Mouse (Mus musculus) urinary bladder, adult 2 months (tissue): ENCODE data around the gene Zfp106. TPM values are rescaled to one million over a fixed set of nuclear protein-coding genes. Genes with fewer than 3 reads are reported as not detected.

ENCODE experiments used
- DNase-seq: peaks from one replicate; pipeline ENCODE4 v3.0.0; 2022; ENCODE audit warnings: low spot score
- polyA plus RNA-seq: library from polyadenylated mRNA; depleted of rRNA; stranded (reverse); fragments of >200 nt; gene quantifications from 2 replicates; pipeline ENCODE4 v1.2.3, GENCODE M21; 2012; rRNA removed

Gene Zfp106
- polyA plus RNA-seq, 1 experiment = 46.1 TPM

DNA sequence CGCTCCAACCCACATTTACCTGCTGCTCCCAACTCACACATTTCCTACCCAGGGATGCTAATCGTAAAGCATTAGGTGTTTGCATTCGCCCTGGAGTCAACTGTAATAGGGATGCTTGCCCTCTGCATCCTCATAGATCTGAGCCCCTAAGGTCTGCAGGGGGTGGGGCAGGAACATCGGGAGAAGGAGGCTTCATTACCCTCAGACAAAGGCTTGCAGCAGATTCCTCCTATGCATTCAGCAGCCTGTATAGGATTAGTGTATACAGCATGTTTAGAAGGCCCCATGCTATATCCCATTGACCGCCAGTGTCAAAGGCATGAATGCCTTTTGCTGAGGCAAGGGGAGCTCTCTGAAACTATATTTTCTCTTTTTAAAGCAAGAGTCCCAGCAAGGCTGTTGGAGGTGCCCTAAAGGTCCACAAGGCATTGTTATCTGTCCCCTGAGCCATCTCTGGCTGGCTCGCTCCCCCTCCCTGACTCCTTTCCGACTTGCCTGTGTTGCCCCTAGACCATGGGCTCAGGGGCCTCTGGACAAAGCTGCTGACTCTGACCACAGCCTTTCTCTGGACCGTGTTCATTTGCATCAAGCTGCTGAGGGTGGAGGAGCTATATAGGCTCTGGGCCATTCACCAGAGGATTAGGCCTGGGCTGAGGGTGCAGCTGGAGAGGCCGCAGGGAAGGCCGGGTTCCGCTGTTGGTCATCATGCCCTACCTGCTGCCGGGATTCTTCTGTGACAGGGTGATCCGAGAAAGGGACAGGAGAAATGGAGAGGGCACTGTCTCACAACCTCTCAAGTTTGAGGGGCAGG is 87.2 kb downstream of the Zfp106 start:
- DNase-seq = no peak

DNA sequence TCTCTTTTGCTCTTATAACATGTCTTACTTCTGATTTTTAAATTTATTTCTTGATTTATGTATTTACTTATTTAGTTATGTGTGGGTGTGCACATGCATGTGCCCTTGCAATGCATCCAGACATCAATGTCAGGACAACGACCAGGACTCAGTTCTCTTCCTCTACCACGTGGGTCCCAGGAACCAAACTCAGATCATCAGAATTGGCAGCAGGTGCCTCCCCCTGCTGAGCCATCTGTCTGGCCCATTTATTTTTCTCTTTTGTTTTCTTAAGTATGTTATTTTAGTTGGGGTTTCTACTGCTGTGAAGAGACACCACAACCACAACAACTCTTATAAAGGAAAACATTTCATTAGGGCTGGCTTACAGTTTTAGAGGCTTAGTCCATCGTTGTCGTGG is 92.8 kb downstream of the Zfp106 start:
- DNase-seq = no peak

DNA sequence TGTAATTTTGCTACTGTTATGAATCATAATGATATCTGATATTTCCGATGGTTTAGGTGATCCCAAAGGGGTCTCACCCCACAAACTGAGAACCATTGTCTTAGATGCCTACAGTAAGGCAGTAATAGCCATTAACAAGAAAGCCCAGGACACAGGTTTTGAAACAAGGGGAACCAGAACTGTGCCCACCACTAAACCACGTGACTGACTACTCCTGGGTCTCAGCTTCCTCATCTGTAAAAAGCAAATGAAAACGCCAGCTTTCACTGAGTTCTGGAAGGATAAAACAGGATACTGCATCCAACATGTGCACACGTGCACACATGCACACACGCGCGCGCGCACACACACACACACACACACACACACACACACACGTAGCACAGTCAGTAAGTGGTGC is 93.9 kb downstream of the Zfp106 start:
- DNase-seq = no peak

DNA sequence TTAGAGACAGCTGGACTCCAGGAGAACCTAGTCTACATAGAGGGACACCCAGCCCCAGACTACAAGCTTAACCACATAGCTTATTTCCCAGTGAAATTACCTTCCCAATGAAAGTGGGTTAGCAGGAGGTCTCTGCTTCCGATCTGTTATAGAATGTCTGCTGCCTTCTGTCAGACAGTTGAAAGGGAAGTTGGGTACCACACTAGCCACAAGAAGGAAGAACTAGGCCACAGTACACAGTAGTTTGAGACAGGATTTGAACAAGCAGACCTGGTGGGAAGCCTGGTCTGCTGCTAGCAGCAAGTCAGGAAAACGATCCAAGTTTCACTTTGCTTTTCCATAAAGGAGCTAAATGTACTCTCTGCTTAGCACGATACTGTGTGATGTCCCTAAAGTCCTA is 94.4 kb downstream of the Zfp106 start:
- DNase-seq = no peak

DNA sequence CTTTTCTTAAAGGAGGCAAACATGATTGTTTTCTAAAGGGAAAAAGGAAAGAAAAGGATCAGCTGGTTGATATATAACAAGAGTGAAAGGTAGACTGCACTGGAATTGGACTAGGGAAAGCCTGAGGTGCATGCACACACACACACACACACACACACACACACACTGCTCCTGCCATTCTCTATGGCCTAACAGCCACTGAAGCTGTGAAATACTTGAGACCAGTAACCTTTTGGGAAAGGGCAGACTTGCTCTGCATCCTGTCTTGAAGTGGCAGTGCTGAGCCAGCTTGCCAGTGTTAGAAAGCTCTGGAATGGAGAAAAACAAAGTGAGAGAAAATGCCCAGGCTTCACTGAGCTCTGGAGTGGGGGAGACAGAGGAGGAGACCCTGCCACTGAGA is 95.6 kb downstream of the Zfp106 start:
- no peak for DNase-seq

DNA sequence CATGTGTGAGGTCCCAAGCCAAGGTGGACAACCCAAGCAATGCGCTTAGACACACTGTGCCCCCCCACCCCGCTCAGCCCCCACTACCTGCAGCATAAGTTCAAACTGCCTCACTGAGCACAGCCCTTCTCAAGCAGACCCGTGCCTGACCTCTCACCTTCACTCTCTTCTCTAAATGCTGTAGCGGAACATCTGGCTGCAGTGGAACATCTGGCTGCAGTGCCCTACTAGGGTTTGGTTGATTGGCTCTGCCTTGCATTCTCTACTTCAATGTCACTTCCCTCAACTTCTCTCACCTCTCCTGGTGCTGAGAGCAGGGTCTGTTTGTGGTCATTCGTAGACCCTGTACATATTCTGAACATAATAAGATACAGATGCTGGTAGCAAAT is 98.3 kb downstream of the Zfp106 start:
- no peak for DNase-seq

DNA sequence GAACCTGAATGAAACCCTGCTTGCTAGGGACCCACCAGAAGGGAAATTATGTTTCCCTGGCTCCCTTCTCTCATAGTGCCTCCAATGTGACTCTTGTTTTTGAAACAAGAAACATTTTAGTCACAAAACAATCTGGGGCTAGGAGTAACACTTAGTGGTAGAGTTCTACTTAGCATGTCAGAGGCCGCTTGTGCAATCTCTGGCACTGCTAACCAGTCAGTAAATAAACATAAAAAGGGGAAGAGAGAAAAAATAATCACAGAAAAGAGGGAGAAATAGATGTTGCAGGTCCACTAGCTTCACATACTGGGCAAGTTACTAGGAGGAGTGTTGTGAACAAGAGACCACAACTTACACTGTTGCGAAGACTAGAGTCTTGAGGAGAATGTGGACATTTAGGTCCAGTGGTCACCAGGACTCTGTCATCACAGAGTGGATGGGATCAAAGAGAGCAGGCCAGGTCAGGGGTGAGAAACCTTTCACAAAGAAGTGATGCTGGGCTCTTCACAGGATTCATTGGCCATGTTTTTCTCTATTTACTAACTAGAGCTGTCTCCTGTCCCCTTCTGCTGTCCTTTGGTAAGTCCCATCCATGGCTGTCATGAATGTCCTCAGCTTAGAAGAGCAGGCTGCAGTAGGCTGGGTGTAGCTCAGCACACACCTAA is 98.8 kb downstream of the Zfp106 start:
- DNase-seq = no peak

DNA sequence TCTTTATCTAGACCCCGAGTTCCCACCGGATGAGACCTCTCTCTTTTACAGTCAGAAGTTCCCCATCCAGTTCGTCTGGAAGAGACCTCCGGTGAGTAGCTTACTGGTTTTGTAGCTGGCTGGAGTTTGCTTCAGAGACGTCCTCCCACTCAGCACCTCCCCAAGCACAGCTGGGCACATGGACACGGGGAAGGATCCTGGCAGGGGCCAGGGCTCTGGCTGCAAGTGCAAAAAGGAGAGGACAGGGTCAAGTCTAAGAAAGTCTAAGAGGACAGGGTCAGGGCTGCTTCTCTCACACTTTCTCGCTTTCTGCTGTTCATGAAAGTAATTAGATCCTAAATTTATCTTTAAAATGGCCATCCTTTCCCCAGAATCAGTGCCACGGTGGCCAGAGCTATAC is 99.6 kb downstream of the Zfp106 start:
- no peak for DNase-seq

DNA sequence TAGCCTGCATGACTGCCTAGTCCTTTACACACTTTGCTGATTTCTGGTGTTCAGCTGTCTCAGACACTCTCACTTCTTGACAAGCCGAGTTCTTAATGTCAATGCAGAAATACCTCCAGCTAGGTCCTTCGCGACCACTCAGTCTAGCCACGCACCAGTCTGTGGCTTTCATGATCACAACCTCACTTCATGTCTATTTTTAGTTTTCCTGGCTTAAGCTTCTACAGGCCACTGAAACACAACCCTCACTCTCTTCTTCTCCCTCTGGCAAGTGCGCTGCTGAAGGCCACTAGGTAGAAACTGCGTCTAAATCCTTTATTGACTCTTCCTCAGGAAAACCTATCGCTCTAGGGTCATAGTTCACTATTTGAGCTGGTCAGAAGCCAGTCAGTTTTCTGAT is 100.3 kb downstream of the Zfp106 start:
- DNase-seq = no peak

DNA sequence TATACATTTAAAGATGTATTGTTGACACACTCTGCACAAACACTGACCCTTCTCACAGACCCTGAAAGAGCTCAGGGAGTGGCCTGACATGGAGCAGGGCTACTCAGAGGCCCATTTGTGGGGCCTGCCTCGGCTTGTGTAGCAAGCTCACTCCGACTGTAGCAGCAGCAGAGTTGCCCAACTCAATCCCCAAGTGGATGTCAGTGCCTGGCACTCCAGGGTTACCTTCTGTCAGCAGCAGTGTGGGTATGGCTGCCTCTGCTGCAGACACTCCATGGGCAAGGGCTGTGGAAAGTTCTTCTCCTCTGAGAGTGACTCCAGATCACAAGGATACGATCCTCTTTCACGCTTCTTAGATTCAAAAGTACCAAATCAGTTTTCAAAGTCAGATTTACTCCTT is 103.4 kb downstream of the Zfp106 start:
- DNase-seq = no peak

Other genes with a start within 250 kb of the Zfp106 start
- gene Pla2g4f, start 249.7 kb downstream of the Zfp106 start, polyA plus RNA-seq = 0.96 and 1.2 TPM in 2 replicates
- gene Vps39, start 210.7 kb downstream of the Zfp106 start, polyA plus RNA-seq = 26.4 and 26.6 TPM in 2 replicates
- gene Ganc, start 159.9 kb downstream of the Zfp106 start, polyA plus RNA-seq = 13.5 and 14.7 TPM in 2 replicates
- 26.2 and 30.7 TPM in 2 replicates for gene Tmem87a, start 159.7 kb downstream of the Zfp106 start, polyA plus RNA-seq
- 2.4 and 2.6 TPM in 2 replicates for gene Capn3, start 107.8 kb downstream of the Zfp106 start, polyA plus RNA-seq
- gene Snap23, start 3.8 kb upstream of the Zfp106 start, polyA plus RNA-seq = 54.0 and 62.6 TPM in 2 replicates
- gene Haus2, start 45.5 kb upstream of the Zfp106 start, polyA plus RNA-seq = 11.5 and 12.7 TPM in 2 replicates
- 19.2 and 24.2 TPM in 2 replicates for gene Lrrc57, start 45.7 kb upstream of the Zfp106 start, polyA plus RNA-seq
- gene Stard9, start 65.3 kb upstream of the Zfp106 start, polyA plus RNA-seq = 22.1 and 23.0 TPM in 2 replicates